Mouse (Mus musculus) testis, adult 2 months (tissue): ENCODE measurements around the gene Ptprf.
A peak's percentile ranks its signal among the peaks of the same experiment; 100 is the strongest.

Source experiments
- CTCF ChIP-seq: fragments of 200-500 bp; IDR thresholded peaks from 2 replicates; pipeline ENCODE4 v1.5.1; 2012; ENCODE audit warnings: low read depth, mild to moderate bottlenecking, inconsistent platforms, low read length, moderate library complexity; ENCODE audit not compliant: control insufficient read depth, insufficient read depth, insufficient replicate concordance
- POLR2A ChIP-seq: fragments of 200-500 bp; IDR thresholded peaks from 2 replicates; pipeline ENCODE4 v1.6.1; 2012; ENCODE audit warnings: low read depth, mild to moderate bottlenecking, inconsistent platforms, low read length, moderate library complexity; ENCODE audit not compliant: control insufficient read depth

- TF ChIP-seq POLR2A (peak; percentile 67), CTCF (no peak)
Observed at GRCm38 (mm10) chr4:118179467-118180300, 111.5 kb downstream of the Ptprf start, which contains the start of gene Kdm4a.
